Mouse (Mus musculus): ENCODE measurements at regions not wholly inside any gene's neighbourhood (a gene's known extent, or its start where the extent isn't known, plus 50 kb on each side); places are given as distances from the start of the nearest gene placed in this dataset.

DNA sequence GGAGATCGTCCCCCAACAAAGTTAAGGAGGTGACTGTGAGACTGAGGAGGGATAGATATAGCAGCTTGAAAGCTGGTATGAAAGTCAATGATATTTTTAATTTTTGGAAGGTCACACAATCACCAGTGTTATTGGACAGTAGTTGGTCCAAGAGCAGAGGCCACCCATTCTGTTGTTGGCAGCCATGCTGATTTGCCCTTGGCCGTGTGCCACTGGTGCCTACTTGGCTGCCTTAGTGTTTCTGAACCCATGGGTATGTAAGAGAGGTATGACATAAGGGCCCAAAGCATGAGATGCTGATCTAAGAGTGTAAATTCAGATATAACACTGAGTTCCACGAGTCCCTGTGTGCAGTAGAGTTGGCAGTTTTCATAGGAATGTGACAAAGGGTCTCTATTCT is 153.7 kb downstream of the Pax1 start:
- WGBS: 72% methylated on average over 3 of the region's 3 CpGs
- no peak overlapping the region for H3K27ac ChIP-seq
- H3K4me3 ChIP-seq (replicated peaks): no peak overlapping the region
- no peaks in the 10 kb centered on the region for H3K4me1 ChIP-seq
- no peaks in the 10 kb centered on the region for H3K27me3 ChIP-seq
- no peaks in the 10 kb centered on the region for H3K9me3 ChIP-seq
- ATAC-seq (ENCODE audit: low FRiP score): no peak
- H3K9ac ChIP-seq: no peak overlapping the region
- H3K4me2 ChIP-seq: no peak overlapping the region
- no peaks in the 10 kb centered on the region for H3K36me3 ChIP-seq (replicated peaks)

DNA sequence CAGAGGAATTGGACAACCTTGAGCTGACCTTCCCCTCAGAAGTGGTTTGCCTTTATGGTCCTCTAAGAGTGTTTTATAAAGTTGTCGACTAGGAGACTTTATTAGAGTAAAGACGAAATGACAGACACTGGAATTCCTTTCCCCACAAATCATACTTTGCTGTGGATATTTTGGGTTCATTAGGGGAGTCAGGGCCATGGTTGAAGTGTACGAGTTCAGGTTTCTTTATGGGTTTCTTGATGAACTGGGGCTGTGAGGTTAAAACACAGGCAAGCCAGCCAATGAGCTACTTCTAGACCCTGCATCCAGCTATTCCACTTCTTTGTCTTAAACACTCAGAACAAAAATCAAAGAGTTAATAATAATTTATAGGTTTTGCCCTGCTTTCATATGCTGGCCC is 153.0 kb downstream of the Pax1 start:
- no peaks in the 10 kb centered on the region for H3K4me1 ChIP-seq
- WGBS: 82% methylated on average over 3 of the region's 3 CpGs
- no peaks in the 10 kb centered on the region for H3K9me3 ChIP-seq

DNA sequence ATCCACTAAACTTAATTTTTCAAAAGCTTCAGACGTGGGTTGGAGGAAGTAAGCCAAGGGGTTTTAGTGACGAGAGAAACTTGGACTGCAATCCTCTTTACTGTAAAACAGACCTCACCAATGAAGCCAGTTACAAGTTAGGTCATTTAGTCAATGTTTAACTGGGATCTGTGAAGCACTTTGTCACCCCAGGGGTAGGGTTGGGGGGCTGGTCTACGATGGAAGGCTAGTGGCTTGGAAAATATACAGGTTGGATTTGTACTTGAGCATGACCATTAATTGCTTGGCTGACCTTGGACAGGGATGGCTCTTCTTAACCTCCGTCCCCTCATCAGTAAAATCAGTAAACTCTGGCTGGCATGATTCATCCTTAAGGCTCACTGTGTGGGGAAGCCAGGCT is 142.2 kb downstream of the Pax1 start:
- Histone ChIP-seq H3K27me3 (no peaks in the 10 kb centered on the region), H3K9ac (no peak overlapping the region), H3K4me3 (replicated peaks) (no peak overlapping the region), H3K9me3 (no peaks in the 10 kb centered on the region), H3K4me1 (no peaks in the 10 kb centered on the region), H3K4me2 (no peak overlapping the region), H3K36me3 (replicated peaks) (no peaks in the 10 kb centered on the region), H3K27ac (no peak overlapping the region)
- no peak for ATAC-seq (ENCODE audit: low FRiP score)
- 87% methylated on average over 4 of the region's 4 CpGs for WGBS

More for the DNA sequence above, 153.0 kb downstream of the Pax1 start:
- no peak overlapping the region for H3K4me3 ChIP-seq (replicated peaks)
- H3K36me3 ChIP-seq (replicated peaks): no peaks in the 10 kb centered on the region
- no peak overlapping the region for H3K27ac ChIP-seq
- no peak for ATAC-seq (ENCODE audit: low FRiP score)
- no peaks in the 10 kb centered on the region for H3K27me3 ChIP-seq
- no peak overlapping the region for H3K4me2 ChIP-seq
- H3K9ac ChIP-seq: no peak overlapping the region

DNA sequence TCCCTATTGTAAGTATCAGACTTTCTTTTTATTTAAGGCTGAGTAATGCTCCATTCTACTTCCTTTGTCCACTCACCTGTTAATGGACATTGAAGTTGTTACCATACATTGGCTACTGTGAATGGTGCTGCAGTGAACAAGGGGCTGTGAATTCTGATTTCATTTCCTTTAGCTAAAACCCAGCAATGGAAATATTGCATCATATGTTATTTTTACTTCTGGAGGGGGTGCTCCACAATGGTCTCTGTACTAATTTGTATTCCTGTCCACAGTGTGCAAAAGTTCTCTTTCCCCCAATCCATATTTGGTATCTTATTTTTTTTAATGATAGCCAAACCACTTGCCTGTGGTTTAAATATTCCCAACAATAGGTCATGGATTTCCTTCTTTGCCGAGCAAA is 137.0 kb downstream of the Pax1 start:
- Histone ChIP-seq H3K9me3 (no peaks in the 10 kb centered on the region), H3K4me3 (replicated peaks) (no peak overlapping the region), H3K27ac (no peak overlapping the region), H3K27me3 (no peaks in the 10 kb centered on the region), H3K36me3 (replicated peaks) (no peaks in the 10 kb centered on the region), H3K9ac (no peak overlapping the region), H3K4me2 (no peak overlapping the region), H3K4me1 (no peaks in the 10 kb centered on the region)
- ATAC-seq (ENCODE audit: low FRiP score): no peak
- 86% methylated on average over 1 of the region's 1 CpGs for WGBS

DNA sequence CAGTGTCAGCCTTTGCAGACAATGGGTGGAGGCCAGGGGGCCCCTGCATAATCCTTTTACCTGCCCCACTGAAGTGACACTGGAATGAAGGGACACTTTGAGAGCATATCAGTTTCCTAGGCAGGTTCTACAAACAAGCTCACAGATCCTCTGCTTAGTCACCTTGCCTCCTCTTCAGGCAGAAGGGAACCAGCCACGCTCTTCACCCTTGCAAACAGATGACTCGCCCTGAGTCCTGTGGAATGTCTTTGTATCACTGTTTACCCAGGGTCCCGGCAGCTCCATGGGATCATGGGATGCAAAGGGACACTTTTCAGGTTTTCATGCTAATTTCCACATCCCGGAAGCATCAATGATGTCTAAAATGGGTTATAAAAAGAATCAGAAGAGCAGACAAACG is 94.2 kb downstream of the Pax1 start:
- no peak overlapping the region for H3K9ac ChIP-seq
- H3K9me3 ChIP-seq: no peaks in the 10 kb centered on the region
- H3K27me3 ChIP-seq: no peaks in the 10 kb centered on the region
- no peak overlapping the region for H3K27ac ChIP-seq
- H3K4me2 ChIP-seq: no peak overlapping the region
- H3K4me1 ChIP-seq: 0 out of 2 replicates have a peak, but pooled peaks cover 3% of the 10 kb centered on the region
- no peaks in the 10 kb centered on the region for H3K36me3 ChIP-seq (replicated peaks)
- 55% methylated on average over 5 of the region's 5 CpGs for WGBS
- no peak for ATAC-seq (ENCODE audit: low FRiP score)
- no peak overlapping the region for H3K4me3 ChIP-seq (replicated peaks)

DNA sequence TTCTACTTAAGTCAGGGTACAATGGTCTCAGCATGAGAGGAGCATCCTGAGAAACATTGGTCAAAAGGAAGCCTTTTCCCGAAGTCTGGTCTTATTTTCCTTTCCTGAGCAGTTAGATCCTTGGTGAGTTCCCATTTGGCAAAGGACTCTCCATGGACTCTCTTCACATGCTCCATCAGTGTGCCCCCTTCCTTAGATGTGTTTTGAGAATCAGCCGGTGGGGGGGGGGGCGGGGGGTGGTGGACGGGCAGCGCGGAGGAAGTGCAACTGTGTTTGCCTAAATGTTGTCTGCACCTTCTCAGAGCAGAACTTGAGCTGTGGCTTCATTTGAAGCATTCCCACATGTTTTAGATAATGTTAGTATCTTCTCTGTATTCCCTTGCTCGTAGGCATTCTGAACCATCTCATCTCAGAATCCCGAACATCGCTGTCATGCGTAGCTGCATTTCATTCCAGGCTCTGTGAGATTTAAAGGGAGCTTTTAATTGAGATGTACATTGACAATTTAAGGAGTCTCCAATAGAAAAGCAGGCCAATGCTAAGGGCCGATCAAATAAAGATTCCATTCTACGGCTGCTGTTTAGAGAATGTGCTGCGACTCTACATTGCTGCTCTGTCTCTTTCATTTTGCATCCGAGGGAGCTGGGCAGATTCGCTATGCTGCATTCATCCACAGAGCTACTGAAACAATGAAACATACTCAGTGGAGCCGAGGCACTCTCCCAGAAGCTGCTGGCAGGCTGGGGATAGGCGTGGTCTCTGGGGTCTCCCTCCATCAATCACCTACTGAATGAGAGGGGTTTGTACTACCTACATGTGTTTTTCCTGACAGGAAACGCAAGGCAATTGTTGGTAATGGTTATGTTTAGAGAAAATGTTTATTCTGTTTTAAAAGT is 92.9 kb downstream of the Pax1 start:
- Histone ChIP-seq H3K27ac (no peak overlapping the region), H3K4me2 (no peak overlapping the region), H3K27me3 (no peaks in the 10 kb centered on the region), H3K36me3 (replicated peaks) (no peaks in the 10 kb centered on the region), H3K9ac (no peak overlapping the region), H3K4me3 (replicated peaks) (no peak overlapping the region), H3K4me1 (0 out of 2 replicates have a peak, but pooled peaks cover 3% of the 10 kb centered on the region), H3K9me3 (no peaks in the 10 kb centered on the region)
- 59% methylated on average over 18 of the region's 18 CpGs for WGBS
- no peak for ATAC-seq (ENCODE audit: low FRiP score)

All from forebrain, embryonic 12.5 days (tissue).